8 mouse cellular contexts compared by ENCODE assay signal in the genomic region with DNA sequence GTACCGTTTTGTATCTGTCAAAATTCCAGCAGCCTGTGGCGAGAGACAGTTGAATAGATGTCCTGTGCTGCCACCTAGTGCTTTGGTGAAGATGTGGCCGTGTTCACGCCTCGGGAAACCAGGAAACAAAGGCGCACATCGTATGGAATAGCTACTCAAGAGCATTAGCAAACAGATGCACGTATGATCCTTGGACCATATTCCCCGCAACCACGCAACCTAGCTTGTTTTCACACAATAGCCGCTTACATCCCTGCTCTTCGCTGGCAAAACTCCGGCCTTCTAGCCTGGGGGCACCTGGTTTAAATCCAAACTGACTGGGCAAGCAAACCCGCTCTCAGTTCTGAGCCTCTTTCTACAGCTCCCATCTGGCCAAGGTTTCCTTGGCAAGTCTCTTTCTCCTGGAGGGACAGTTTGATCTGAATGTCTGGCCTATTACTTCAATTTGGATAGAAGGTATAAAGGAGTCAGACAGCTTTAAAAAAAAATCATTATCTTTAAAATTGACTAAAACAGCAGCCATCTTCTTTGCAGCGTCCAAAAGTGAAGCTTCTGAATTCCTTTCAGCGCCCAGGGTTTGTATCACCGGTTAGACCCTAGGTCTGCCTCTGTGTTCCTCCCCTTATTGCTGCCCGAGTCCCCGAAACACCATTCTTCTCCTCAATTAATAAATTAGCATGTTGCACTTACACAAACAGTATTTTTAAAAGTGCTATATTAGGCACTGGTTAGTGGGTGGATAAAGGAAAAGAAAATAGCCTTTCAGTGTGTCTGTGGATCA.
DNase-seq lines count a peak whose midpoint lies in the region; ATAC-seq lines count a peak whose summit lies in the region.

No protein-coding gene starts in this region.

- H3K27ac ChIP-seq in forebrain, embryonic 15.5 days (replicated peaks): peak overlapping the region; percentile 93
- H3K27ac ChIP-seq in hindbrain, embryonic 14.5 days: peak overlapping the region; percentile 18; the same call in 1 of the 2 replicates

- peak; percentile 89 for ATAC-seq in forebrain, embryonic 15.5 days (replicated peaks)
- peak; percentile 91 for ATAC-seq in hindbrain, embryonic 14.5 days (ENCODE audit: low FRiP score)
- no peak for ATAC-seq in CD4-positive, CD25-positive, alpha-beta regulatory T cell, adult 4 months

- H3K27me3 ChIP-seq in forebrain, embryonic 15.5 days: no peaks in the 10 kb centered on the region
- peaks cover 7% of the 10 kb centered on the region; the same call in 1 of the 2 replicates for H3K27me3 ChIP-seq in hindbrain, embryonic 14.5 days (ENCODE audit: control insufficient read depth, insufficient read depth, low read length)

- WGBS in forebrain, embryonic 15.5 days: 10% methylated on average over 19 of the region's 19 CpGs
- WGBS in hindbrain, embryonic 14.5 days: 21% methylated on average over 19 of the region's 19 CpGs

- H3K4me2 ChIP-seq in forebrain, embryonic 15.5 days (replicated peaks): peak overlapping the region; percentile 47
- peak overlapping the region; percentile 60 for H3K4me2 ChIP-seq in hindbrain, embryonic 14.5 days (replicated peaks)

- DNase-seq in MN1 (ENCODE audit: low spot score): peak; percentile 46
- DNase-seq in cerebellum, adult 11 months: peak; percentile 38
- peak; percentile 92 for DNase-seq in hindbrain, embryonic 14.5 days (ENCODE audit: low spot score)
- peak; percentile 64 to 80 for DNase-seq in layer of hippocampus, postnatal 25 days (ENCODE audit: extremely low spot score in 1 of 2, low spot score in 1 of 2)
- DNase-seq in lung, postnatal 25 days (ENCODE audit: low spot score): peak; percentile 47
- peak; percentile 72 to 81 for DNase-seq in right cerebral cortex, postnatal 36 days (ENCODE audit: low spot score in 2 of 2)

- peak overlapping the region; percentile 61 for H3K9ac ChIP-seq in forebrain, embryonic 15.5 days (replicated peaks)
- peak overlapping the region; percentile 69 for H3K9ac ChIP-seq in hindbrain, embryonic 14.5 days

- H3K4me3 ChIP-seq in forebrain, embryonic 15.5 days: peak overlapping the region; percentile 35
- peak overlapping the region; percentile 30 for H3K4me3 ChIP-seq in hindbrain, embryonic 14.5 days (replicated peaks; ENCODE audit: low read length)

- H3K9me3 ChIP-seq in forebrain, embryonic 15.5 days: no peaks in the 10 kb centered on the region
- no peaks in the 10 kb centered on the region for H3K9me3 ChIP-seq in hindbrain, embryonic 14.5 days (ENCODE audit: control insufficient read depth, low read length)

- peaks cover 14% of the 10 kb centered on the region for H3K4me1 ChIP-seq in forebrain, embryonic 15.5 days
- H3K4me1 ChIP-seq in hindbrain, embryonic 14.5 days (replicated peaks; ENCODE audit: control insufficient read depth, insufficient read depth, low read length): 0 out of 2 replicates have a peak, but pooled peaks cover 6% of the 10 kb centered on the region

- H3K36me3 ChIP-seq in forebrain, embryonic 15.5 days: no peaks in the 10 kb centered on the region
- no peaks in the 10 kb centered on the region for H3K36me3 ChIP-seq in hindbrain, embryonic 14.5 days (replicated peaks; ENCODE audit: control insufficient read depth, insufficient read depth)

Comparison
In these comparisons a context has a peak if more than half of its experiments do, and no peak if none do; other contexts are left out.
1. DNase-seq: peak in every context shown above with its lines; median percentile 92 in hindbrain, embryonic 14.5 days; 76 in right cerebral cortex, postnatal 36 days; 72 in layer of hippocampus, postnatal 25 days; 47 in lung, postnatal 25 days; 46 in MN1; 38 in cerebellum, adult 11 months.